Mouse (Mus musculus) T-helper 1 cell (primary cell): ENCODE data around the gene Nos1ap.

ENCODE experiments used
- in situ Hi-C: fragments of 300-600 bp; cut with MboI, MseI; formaldehyde crosslinking; loops from one replicate; pipeline ENCODE4 v1.15.1; 2025; ENCODE audit warnings: high pct_unique_total_duplicates

The Nos1ap gene

GRCm38 (mm10) chr1:170299496-170299895 lies 290.2 kb downstream of the Nos1ap start:
- in situ Hi-C loops = no loop called here

- in situ Hi-C loops = no loop called here
Observed at GRCm38 (mm10) chr1:170294786-170295570, 294.7 kb downstream of the Nos1ap start.

GRCm38 (mm10) chr1:170293257-170293656 lies 296.4 kb downstream of the Nos1ap start:
- in situ Hi-C loops = no loop called here

- in situ Hi-C loops = no loop called here
Observed at GRCm38 (mm10) chr1:170292239-170292951, 297.3 kb downstream of the Nos1ap start.

- in situ Hi-C loops = no loop called here
Observed at GRCm38 (mm10) chr1:170282415-170283129, 307.1 kb downstream of the Nos1ap start.

- in situ Hi-C loops = no loop called here
Observed at GRCm38 (mm10) chr1:170277016-170277415, 312.6 kb downstream of the Nos1ap start, which contains the start of gene Sh2d1b1. Gene Sh2d1b1 (plus strand): TSS chr1:170277320.

- in situ Hi-C loops = no loop called here
Observed at GRCm38 (mm10) chr1:170273252-170273651, 316.4 kb downstream of the Nos1ap start.

- in situ Hi-C loops = no loop called here
Observed at GRCm38 (mm10) chr1:170270696-170271095, 319.0 kb downstream of the Nos1ap start.

GRCm38 (mm10) chr1:170270281-170270680 lies 319.4 kb downstream of the Nos1ap start:
- in situ Hi-C loops = no loop called here

- in situ Hi-C loops = no loop called here
Observed at GRCm38 (mm10) chr1:170255560-170255910, 334.1 kb downstream of the Nos1ap start.

GRCm38 (mm10) chr1:170254893-170255559 lies 334.6 kb downstream of the Nos1ap start:
- in situ Hi-C loops = no loop called here
